Mouse (Mus musculus): ENCODE measurements around the gene Nek3.

DNA sequence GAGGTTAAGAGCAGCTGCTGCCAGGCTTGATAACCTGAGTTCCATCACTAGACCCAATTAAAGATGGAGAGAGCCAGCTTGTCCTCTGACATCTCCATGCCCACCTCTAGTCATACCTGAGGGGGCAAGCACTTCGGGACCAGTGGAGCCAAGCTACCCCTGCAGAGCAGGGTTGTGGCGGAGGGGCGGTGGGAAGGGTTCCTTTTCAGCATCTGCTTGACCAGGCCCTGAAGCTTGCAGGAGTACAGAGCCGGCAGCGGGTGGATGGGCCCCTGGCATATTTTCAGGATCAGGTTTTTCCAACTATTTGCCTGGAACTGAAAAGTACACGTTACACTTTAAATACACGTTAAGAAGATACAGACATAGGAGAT, 17.9 kb downstream of the Nek3 start:
- TF ChIP-seq USF1 (IDR thresholded peaks at IDR 0.05; ENCODE audit: low read depth): no peak
- TF ChIP-seq CTCF (IDR thresholded peaks at IDR 0.05; ENCODE audit: control insufficient read depth, insufficient read depth, insufficient read length): no peak
